Mouse (Mus musculus) lung, adult 2 months (tissue): ENCODE results near the gene Foxo1. TPM values are rescaled to one million over a fixed set of nuclear protein-coding genes. Genes with fewer than 3 reads are reported as not detected.

Experiments used
- DNase-seq: peaks from one replicate; pipeline ENCODE4 v3.0.0; 2022
- H3K4me1 ChIP-seq: fragments of 200-500 bp; 2 replicates; pipeline ENCODE4 v1.6.1; 2011; ENCODE audit warnings: low read length; ENCODE audit not compliant: control insufficient read depth, insufficient read depth
- H3K4me3 ChIP-seq: fragments of 200-500 bp; replicated peaks from 2 replicates; pipeline ENCODE3; 2011; ENCODE audit warnings: low read depth, mild to moderate bottlenecking, control low read depth, low read length; ENCODE audit errors: extremely low read depth
- CTCF ChIP-seq: fragments of 200-500 bp; IDR thresholded peaks from 2 replicates; pipeline ENCODE4 v1.5.1; 2011; ENCODE audit warnings: mild to moderate bottlenecking, low read length, control low read depth; ENCODE audit not compliant: insufficient read depth
- POLR2A ChIP-seq: fragments of 200-500 bp; IDR thresholded peaks from 2 replicates; pipeline ENCODE4 v1.6.1; 2011; ENCODE audit warnings: low read depth, mild to moderate bottlenecking, control low read depth, low read length, borderline replicate concordance; ENCODE audit errors: extremely low read depth
- WGBS: fragments of 180-500 bp; shearing (Covaris S2); methylation state at CpG from one replicate; pipeline ENCODE4 v1.1.7; 2018; 5-methylcytosine and 5-hydroxymethylcytosine counted together
- polyA plus RNA-seq: library from polyadenylated mRNA; depleted of rRNA; stranded (reverse); fragments of >200 nt; gene quantifications from 2 replicates; pipeline ENCODE4 v1.2.3, GENCODE M21; 2012; rRNA removed

Gene Foxo1
- 16.9 and 22.5 TPM in 2 replicates for polyA plus RNA-seq

- under 1% methylated on average over 85 of the region's 85 CpGs for WGBS
- H3K4me1 ChIP-seq, result no peaks in the 10 kb centered on the region; the same call in none of the 2 replicates
- peak within 1 kb of the TSS; percentile 93 for H3K4me3 ChIP-seq
- peak; percentile 90 for DNase-seq
- no peak for TF ChIP-seq CTCF
- TF ChIP-seq POLR2A, result peak; percentile 89; the same call in 1 of the 2 replicates
These were observed at the start of gene Foxo1 for GRCm38 (mm10) chr3:52267652-52268486. TSS of gene Foxo1 (plus strand) at chr3:52268336.

GRCm38 (mm10) chr3:52218864-52219263, 49.3 kb upstream of the Foxo1 start:
- no peak for DNase-seq
- no peak overlapping the region for H3K4me3 ChIP-seq
- WGBS, result 36% methylated on average over 7 of the region's 7 CpGs
- no peak for TF ChIP-seq CTCF
- no peak for TF ChIP-seq POLR2A
- no peaks in the 10 kb centered on the region; the same call in 1 of the 2 replicates for H3K4me1 ChIP-seq

GRCm38 (mm10) chr3:52221082-52221481, 47.1 kb upstream of the Foxo1 start:
- TF ChIP-seq POLR2A (no peak), CTCF (no peak)
- H3K4me3 ChIP-seq, result no peak overlapping the region
- 85% methylated on average over 3 of the region's 3 CpGs for WGBS

GRCm38 (mm10) chr3:52221931-52222330, 46.2 kb upstream of the Foxo1 start:
- 25% methylated on average over 5 of the region's 5 CpGs for WGBS

More at GRCm38 (mm10) chr3:52221082-52221481, 47.1 kb upstream of the Foxo1 start:
- no peaks in the 10 kb centered on the region; the same call in 1 of the 2 replicates for H3K4me1 ChIP-seq
- no peak for DNase-seq

GRCm38 (mm10) chr3:52236488-52236887, 31.6 kb upstream of the Foxo1 start:
- no peak overlapping the region for H3K4me3 ChIP-seq
- H3K4me1 ChIP-seq, result no peaks in the 10 kb centered on the region
- TF ChIP-seq CTCF, result no peak
- no peak for TF ChIP-seq POLR2A
- 82% methylated on average over 4 of the region's 4 CpGs for WGBS
- no peak for DNase-seq

More at GRCm38 (mm10) chr3:52221931-52222330, 46.2 kb upstream of the Foxo1 start:
- Histone ChIP-seq H3K4me3 (no peak overlapping the region), H3K4me1 (no peaks in the 10 kb centered on the region; the same call in 1 of the 2 replicates)
- no peak for DNase-seq
- TF ChIP-seq POLR2A (no peak), CTCF (no peak)

- DNase-seq, result no peak
- no peaks in the 10 kb centered on the region for H3K4me1 ChIP-seq
- TF ChIP-seq CTCF (no peak), POLR2A (no peak)
- 92% methylated on average over 3 of the region's 3 CpGs for WGBS
- H3K4me3 ChIP-seq, result no peak overlapping the region
These were observed 31.0 kb upstream of the Foxo1 start for GRCm38 (mm10) chr3:52237136-52237535.

- whole genome bisulfite sequencing, result 84% methylated on average over 5 of the region's 5 CpGs
- Histone ChIP-seq H3K4me1 (no peaks in the 10 kb centered on the region), H3K4me3 (no peak overlapping the region)
- no peak for DNase-seq
- TF ChIP-seq POLR2A (no peak), CTCF (no peak)
These were observed 27.1 kb upstream of the Foxo1 start for GRCm38 (mm10) chr3:52241062-52241461.

- no peak overlapping the region for H3K4me3 ChIP-seq
- no peaks in the 10 kb centered on the region for H3K4me1 ChIP-seq
- no peak for TF ChIP-seq POLR2A
- TF ChIP-seq CTCF, result peak; percentile 40
- DNase-seq, result peak; percentile 65
- 42% methylated on average over 6 of the region's 6 CpGs for WGBS
These were observed 25.6 kb upstream of the Foxo1 start for GRCm38 (mm10) chr3:52242457-52243105.

- peak; percentile 62 for TF ChIP-seq CTCF
- no peak for TF ChIP-seq POLR2A
- no peak overlapping the region for H3K4me3 ChIP-seq
- WGBS, result 37% methylated on average over 12 of the region's 12 CpGs
- peak; percentile 33 for DNase-seq
- no peaks in the 10 kb centered on the region for H3K4me1 ChIP-seq
These were observed 24.7 kb upstream of the Foxo1 start for GRCm38 (mm10) chr3:52243271-52244021.
